Mouse (Mus musculus) midbrain, embryonic 12.5 days (tissue): ENCODE data around the gene Jtb. TPM values are rescaled to one million over a fixed set of nuclear protein-coding genes. Genes with fewer than 3 reads are reported as not detected.
A peak's percentile ranks its signal among the peaks of the same experiment; 100 is the strongest.

ENCODE experiments used
- ATAC-seq: fragments of 200-750 bp; cut with Nextera tagmentation; 2 replicates; pipeline ENCODE4 v1.8.0; 2017; ENCODE audit warnings: low read depth, moderate TSS enrichment, moderate library complexity; ENCODE audit not compliant: low FRiP score
- H3K27ac ChIP-seq: fragments of 300-500 bp; sonication (generic); replicated peaks from 2 replicates; pipeline ENCODE4 v1.5.1; 2016; ENCODE audit warnings: mild to moderate bottlenecking
- H3K27me3 ChIP-seq: fragments of 300-500 bp; sonication (generic); 2 replicates; pipeline ENCODE4 v1.6.1; 2016; ENCODE audit warnings: mild to moderate bottlenecking
- H3K36me3 ChIP-seq: fragments of 300-500 bp; sonication (generic); 2 replicates; pipeline ENCODE4 v1.6.1; 2016
- H3K4me1 ChIP-seq: fragments of 300-500 bp; sonication (generic); 2 replicates; pipeline ENCODE4 v1.6.1; 2016
- H3K4me2 ChIP-seq: fragments of 300-500 bp; sonication (generic); replicated peaks from 2 replicates; pipeline ENCODE4 v1.6.1; 2016; ENCODE audit warnings: mild to moderate bottlenecking, moderate library complexity
- H3K4me3 ChIP-seq: fragments of 300-500 bp; sonication (generic); 2 replicates; pipeline ENCODE4 v1.5.1; 2016; ENCODE audit warnings: mild to moderate bottlenecking
- H3K9ac ChIP-seq: fragments of 300-500 bp; sonication (generic); replicated peaks from 2 replicates; pipeline ENCODE4 v1.6.1; 2016; ENCODE audit warnings: mild to moderate bottlenecking, moderate library complexity
- H3K9me3 ChIP-seq: fragments of 300-500 bp; sonication (generic); 2 replicates; pipeline ENCODE4 v1.6.1; 2016; ENCODE audit warnings: mild to moderate bottlenecking
- WGBS: fragments of 180-500 bp; shearing (Covaris S2); methylation state at CpG from one replicate; pipeline ENCODE4 v1.1.7; 2016; 5-methylcytosine and 5-hydroxymethylcytosine counted together
- polyA plus RNA-seq: library from polyadenylated mRNA; unstranded; fragments of >200 nt; fragmentation: Nextera tagmentation; extraction: Ambion mirVana; gene quantifications from 2 replicates; pipeline ENCODE4 v1.2.1, GENCODE M21; 2016

Jtb gene
- 96.1 and 97.8 TPM in 2 replicates for polyA plus RNA-seq

- peak within 1 kb of the TSS; percentile 80 for H3K9ac ChIP-seq
- peak within 1 kb of the TSS; percentile 85 for H3K27ac ChIP-seq
- H3K9me3 ChIP-seq: no peaks in the 10 kb centered on the region
- peak; percentile 98 for ATAC-seq
- peak within 1 kb of the TSS; percentile 80 for H3K4me3 ChIP-seq
- H3K4me2 ChIP-seq: peak within 1 kb of the TSS; percentile 89
- H3K4me1 ChIP-seq: peaks cover 11% of the 10 kb centered on the region
- H3K27me3 ChIP-seq: no peaks in the 10 kb centered on the region; the same call in 1 of the 2 replicates
- peaks cover 28% of the 10 kb centered on the region for H3K36me3 ChIP-seq
- WGBS: under 1% methylated on average over 61 of the region's 61 CpGs
These were observed at the start of gene Jtb for GRCm38 (mm10) chr3:90231507-90232333. TSS of gene Jtb (plus strand) at chr3:90231597.

- H3K36me3 ChIP-seq: no peaks in the 10 kb centered on the region
- H3K4me2 ChIP-seq: no peak overlapping the region
- no peaks in the 10 kb centered on the region for H3K27me3 ChIP-seq
- no peak overlapping the region for H3K27ac ChIP-seq
- no peak overlapping the region for H3K4me3 ChIP-seq
- WGBS: 83% methylated on average over 3 of the region's 3 CpGs
- no peak overlapping the region for H3K9ac ChIP-seq
- no peaks in the 10 kb centered on the region for H3K4me1 ChIP-seq
- H3K9me3 ChIP-seq: no peaks in the 10 kb centered on the region
- no peak for ATAC-seq
These were observed 47.8 kb upstream of the Jtb start for GRCm38 (mm10) chr3:90183581-90183980.

GRCm38 (mm10) chr3:90190859-90191510 is 40.4 kb upstream of the Jtb start:
- H3K27me3 ChIP-seq: no peaks in the 10 kb centered on the region
- ATAC-seq: no peak

GRCm38 (mm10) chr3:90194759-90195158 is 36.6 kb upstream of the Jtb start:
- no peak overlapping the region for H3K4me2 ChIP-seq
- 68% methylated on average over 4 of the region's 4 CpGs for WGBS
- no peaks in the 10 kb centered on the region for H3K27me3 ChIP-seq
- H3K4me3 ChIP-seq: no peak overlapping the region
- H3K9me3 ChIP-seq: no peaks in the 10 kb centered on the region
- no peak for ATAC-seq
- no peak overlapping the region for H3K27ac ChIP-seq
- no peaks in the 10 kb centered on the region for H3K36me3 ChIP-seq
- no peaks in the 10 kb centered on the region for H3K4me1 ChIP-seq
- H3K9ac ChIP-seq: no peak overlapping the region

More at GRCm38 (mm10) chr3:90190859-90191510, 40.4 kb upstream of the Jtb start:
- H3K4me3 ChIP-seq: no peak overlapping the region
- H3K27ac ChIP-seq: no peak overlapping the region
- H3K9ac ChIP-seq: no peak overlapping the region
- H3K9me3 ChIP-seq: no peaks in the 10 kb centered on the region
- H3K4me1 ChIP-seq: no peaks in the 10 kb centered on the region
- H3K36me3 ChIP-seq: no peaks in the 10 kb centered on the region
- 82% methylated on average over 11 of the region's 11 CpGs for WGBS
- no peak overlapping the region for H3K4me2 ChIP-seq

- Histone ChIP-seq H3K4me1 (no peaks in the 10 kb centered on the region), H3K27ac (no peak overlapping the region), H3K4me2 (no peak overlapping the region), H3K36me3 (no peaks in the 10 kb centered on the region), H3K4me3 (no peak overlapping the region), H3K27me3 (no peaks in the 10 kb centered on the region), H3K9me3 (no peaks in the 10 kb centered on the region), H3K9ac (no peak overlapping the region)
- WGBS: 88% methylated on average over 1 of the region's 1 CpGs
- no peak for ATAC-seq
These were observed 35.8 kb upstream of the Jtb start for GRCm38 (mm10) chr3:90195644-90196043.

GRCm38 (mm10) chr3:90197548-90197947 is 33.8 kb upstream of the Jtb start:
- no peaks in the 10 kb centered on the region for H3K27me3 ChIP-seq
- no peaks in the 10 kb centered on the region for H3K9me3 ChIP-seq
- ATAC-seq: no peak

GRCm38 (mm10) chr3:90202884-90203283 is 28.5 kb upstream of the Jtb start:
- H3K27ac ChIP-seq: no peak overlapping the region
- H3K9me3 ChIP-seq: no peaks in the 10 kb centered on the region
- no peak for ATAC-seq
- peaks cover 5% of the 10 kb centered on the region for H3K36me3 ChIP-seq
- no peak overlapping the region for H3K9ac ChIP-seq
- WGBS: 65% methylated on average over 1 of the region's 1 CpGs
- no peaks in the 10 kb centered on the region for H3K27me3 ChIP-seq
- H3K4me3 ChIP-seq: no peak overlapping the region
- H3K4me1 ChIP-seq: no peaks in the 10 kb centered on the region
- H3K4me2 ChIP-seq: no peak overlapping the region

More at GRCm38 (mm10) chr3:90197548-90197947, 33.8 kb upstream of the Jtb start:
- Histone ChIP-seq H3K4me2 (no peak overlapping the region), H3K4me3 (no peak overlapping the region), H3K27ac (no peak overlapping the region), H3K4me1 (no peaks in the 10 kb centered on the region), H3K9ac (no peak overlapping the region), H3K36me3 (no peaks in the 10 kb centered on the region)
- 89% methylated on average over 1 of the region's 1 CpGs for WGBS

GRCm38 (mm10) chr3:90203619-90204018 is 27.8 kb upstream of the Jtb start:
- peaks cover 13% of the 10 kb centered on the region for H3K36me3 ChIP-seq
- no peak overlapping the region for H3K4me2 ChIP-seq
- no peak for ATAC-seq
- H3K9me3 ChIP-seq: no peaks in the 10 kb centered on the region
- no peak overlapping the region for H3K9ac ChIP-seq
- no peak overlapping the region for H3K4me3 ChIP-seq
- no peak overlapping the region for H3K27ac ChIP-seq
- 74% methylated on average over 5 of the region's 5 CpGs for WGBS
- H3K4me1 ChIP-seq: no peaks in the 10 kb centered on the region
- H3K27me3 ChIP-seq: no peaks in the 10 kb centered on the region

GRCm38 (mm10) chr3:90204582-90204981 is 26.8 kb upstream of the Jtb start:
- Histone ChIP-seq H3K36me3 (peaks cover 22% of the 10 kb centered on the region), H3K4me3 (no peak overlapping the region)
- WGBS: 92% methylated on average over 2 of the region's 2 CpGs

GRCm38 (mm10) chr3:90208662-90209061 is 22.7 kb upstream of the Jtb start:
- ATAC-seq: no peak
- H3K4me3 ChIP-seq: no peak overlapping the region
- H3K4me2 ChIP-seq: no peak overlapping the region
- H3K4me1 ChIP-seq: peaks cover 17% of the 10 kb centered on the region
- no peaks in the 10 kb centered on the region for H3K9me3 ChIP-seq
- H3K27ac ChIP-seq: no peak overlapping the region
- no peaks in the 10 kb centered on the region for H3K27me3 ChIP-seq
- H3K9ac ChIP-seq: no peak overlapping the region
- peaks cover 53% of the 10 kb centered on the region for H3K36me3 ChIP-seq
- 89% methylated on average over 2 of the region's 2 CpGs for WGBS

More at GRCm38 (mm10) chr3:90204582-90204981, 26.8 kb upstream of the Jtb start:
- no peak for ATAC-seq
- Histone ChIP-seq H3K9ac (no peak overlapping the region), H3K27ac (no peak overlapping the region), H3K4me2 (no peak overlapping the region), H3K27me3 (no peaks in the 10 kb centered on the region), H3K9me3 (no peaks in the 10 kb centered on the region), H3K4me1 (no peaks in the 10 kb centered on the region)

- WGBS: 92% methylated on average over 5 of the region's 5 CpGs
- Histone ChIP-seq H3K9me3 (no peaks in the 10 kb centered on the region), H3K27ac (no peak overlapping the region), H3K9ac (no peak overlapping the region), H3K27me3 (no peaks in the 10 kb centered on the region), H3K4me1 (peaks cover 23% of the 10 kb centered on the region), H3K4me2 (no peak overlapping the region), H3K4me3 (no peak overlapping the region), H3K36me3 (peaks cover 53% of the 10 kb centered on the region)
- no peak for ATAC-seq
These were observed 21.4 kb upstream of the Jtb start for GRCm38 (mm10) chr3:90209908-90210566.
